Mouse (Mus musculus) forebrain, embryonic 13.5 days (tissue): ENCODE measurements at regions not wholly inside any gene's neighbourhood (a gene's known extent, or its start where the extent isn't known, plus 50 kb on each side); places are given as distances from the start of the nearest gene placed in this dataset.

Source experiments
- ATAC-seq: fragments of 200-750 bp; cut with Nextera tagmentation; 2 replicates; pipeline ENCODE4 v1.8.0; 2017
- H3K27ac ChIP-seq: fragments of 300-500 bp; sonication (generic); 2 replicates; pipeline ENCODE4 v1.5.1; 2015; ENCODE audit warnings: inconsistent platforms, mild to moderate bottlenecking, moderate library complexity
- H3K27me3 ChIP-seq: fragments of 300-500 bp; sonication (generic); 2 replicates; pipeline ENCODE4 v1.6.1; 2015; ENCODE audit warnings: mild to moderate bottlenecking, inconsistent platforms
- H3K36me3 ChIP-seq: fragments of 300-500 bp; sonication (generic); 2 replicates; pipeline ENCODE4 v1.6.1; 2015; ENCODE audit warnings: mild to moderate bottlenecking, inconsistent platforms; ENCODE audit not compliant: poor library complexity, severe bottlenecking
- H3K4me1 ChIP-seq: fragments of 300-500 bp; sonication (generic); 2 replicates; pipeline ENCODE4 v1.6.1; 2015; ENCODE audit warnings: inconsistent platforms
- H3K4me2 ChIP-seq: fragments of 300-500 bp; sonication (generic); 2 replicates; pipeline ENCODE4 v1.6.1; 2015; ENCODE audit warnings: inconsistent platforms, mild to moderate bottlenecking, moderate library complexity
- H3K4me3 ChIP-seq: fragments of 300-500 bp; sonication (generic); 2 replicates; pipeline ENCODE4 v1.5.1; 2015; ENCODE audit warnings: mild to moderate bottlenecking, inconsistent platforms
- H3K9ac ChIP-seq: fragments of 300-500 bp; sonication (generic); 2 replicates; pipeline ENCODE4 v1.6.1; 2015; ENCODE audit warnings: mild to moderate bottlenecking, inconsistent platforms
- H3K9me3 ChIP-seq: fragments of 300-500 bp; sonication (generic); replicated peaks from 2 replicates; pipeline ENCODE4 v1.6.1; 2016; ENCODE audit warnings: inconsistent platforms
- WGBS: fragments of 180-500 bp; shearing (Covaris S2); methylation state at CpG from one replicate; pipeline ENCODE4 v1.1.7; 2015; 5-methylcytosine and 5-hydroxymethylcytosine counted together

DNA sequence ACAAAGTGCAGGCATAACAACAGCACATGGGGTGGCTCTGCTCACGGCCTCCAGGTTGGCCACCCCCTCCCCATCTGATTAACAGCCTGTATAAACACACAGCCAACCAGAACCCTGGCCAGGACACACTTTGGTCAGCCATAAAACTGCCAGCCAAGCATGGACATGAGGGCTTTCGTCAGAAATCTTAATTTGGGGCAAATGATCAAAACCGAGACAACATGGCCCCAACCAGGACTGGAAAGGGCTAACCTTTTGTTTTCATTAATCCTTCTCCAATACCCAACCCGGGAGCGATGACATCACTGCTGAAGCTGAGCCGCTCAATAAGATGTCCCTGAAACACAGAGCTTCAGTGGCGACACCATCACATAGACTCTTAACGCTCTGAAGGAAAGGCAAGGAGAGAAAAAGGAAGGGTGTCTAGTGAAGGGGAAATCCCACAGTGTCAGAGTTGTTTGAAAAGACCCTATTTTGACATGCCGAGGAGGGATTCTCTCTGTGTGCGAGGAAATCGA is 351.9 kb upstream of the Npvf start:
- Histone ChIP-seq H3K9me3 (no peaks in the 10 kb centered on the region), H3K36me3 (no peaks in the 10 kb centered on the region), H3K4me1 (peaks cover 24% of the 10 kb centered on the region), H3K4me2 (peak overlapping the region; percentile 34; the same call in 1 of the 2 replicates), H3K27ac (0 out of 2 replicates have a peak overlapping the region, but pooled peaks have one; percentile 25), H3K27me3 (no peaks in the 10 kb centered on the region; the same call in 1 of the 2 replicates), H3K9ac (no peak overlapping the region), H3K4me3 (no peak overlapping the region)
- 9% methylated on average over 11 of the region's 11 CpGs for WGBS
- peak; percentile 76 for ATAC-seq

- WGBS, result 82% methylated on average over 14 of the region's 14 CpGs
These were observed 355.5 kb upstream of the Npvf start for GRCm38 (mm10) chr6:51009526-51010340.

DNA sequence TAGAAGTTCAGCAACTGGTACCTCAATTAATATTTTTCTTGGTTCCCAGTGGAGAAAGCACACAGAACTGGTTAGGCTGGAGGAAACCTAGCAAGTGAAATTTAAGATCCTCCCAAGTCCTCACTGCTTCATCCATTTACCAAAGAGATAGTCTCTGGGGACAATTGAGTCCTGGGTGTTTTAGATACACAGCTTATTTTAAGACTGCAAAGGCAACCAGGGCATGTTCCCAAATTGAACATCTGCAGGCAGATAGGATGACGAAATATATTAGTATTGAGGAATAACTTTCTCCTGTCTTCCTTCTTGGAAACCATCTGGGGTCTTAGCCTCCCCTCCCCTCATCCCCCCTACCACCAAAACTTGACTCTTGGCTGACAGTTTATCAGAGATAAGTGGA is 356.3 kb upstream of the Npvf start:
- H3K9ac ChIP-seq, result no peak overlapping the region
- WGBS, result 90% methylated on average over 1 of the region's 1 CpGs
- H3K4me3 ChIP-seq, result no peak overlapping the region
- H3K27ac ChIP-seq, result no peak overlapping the region
- ATAC-seq, result no peak
- no peaks in the 10 kb centered on the region for H3K36me3 ChIP-seq
- H3K9me3 ChIP-seq, result no peaks in the 10 kb centered on the region
- H3K27me3 ChIP-seq, result peaks cover 3% of the 10 kb centered on the region
- no peak overlapping the region for H3K4me2 ChIP-seq
- H3K4me1 ChIP-seq, result peaks cover 15% of the 10 kb centered on the region

More at GRCm38 (mm10) chr6:51009526-51010340, 355.5 kb upstream of the Npvf start:
- no peak overlapping the region for H3K9ac ChIP-seq
- no peaks in the 10 kb centered on the region for H3K9me3 ChIP-seq
- peaks cover 22% of the 10 kb centered on the region for H3K4me1 ChIP-seq
- H3K36me3 ChIP-seq, result no peaks in the 10 kb centered on the region
- no peak overlapping the region for H3K4me3 ChIP-seq
- peaks cover 3% of the 10 kb centered on the region for H3K27me3 ChIP-seq
- no peak overlapping the region for H3K4me2 ChIP-seq
- no peak for ATAC-seq
- no peak overlapping the region for H3K27ac ChIP-seq

DNA sequence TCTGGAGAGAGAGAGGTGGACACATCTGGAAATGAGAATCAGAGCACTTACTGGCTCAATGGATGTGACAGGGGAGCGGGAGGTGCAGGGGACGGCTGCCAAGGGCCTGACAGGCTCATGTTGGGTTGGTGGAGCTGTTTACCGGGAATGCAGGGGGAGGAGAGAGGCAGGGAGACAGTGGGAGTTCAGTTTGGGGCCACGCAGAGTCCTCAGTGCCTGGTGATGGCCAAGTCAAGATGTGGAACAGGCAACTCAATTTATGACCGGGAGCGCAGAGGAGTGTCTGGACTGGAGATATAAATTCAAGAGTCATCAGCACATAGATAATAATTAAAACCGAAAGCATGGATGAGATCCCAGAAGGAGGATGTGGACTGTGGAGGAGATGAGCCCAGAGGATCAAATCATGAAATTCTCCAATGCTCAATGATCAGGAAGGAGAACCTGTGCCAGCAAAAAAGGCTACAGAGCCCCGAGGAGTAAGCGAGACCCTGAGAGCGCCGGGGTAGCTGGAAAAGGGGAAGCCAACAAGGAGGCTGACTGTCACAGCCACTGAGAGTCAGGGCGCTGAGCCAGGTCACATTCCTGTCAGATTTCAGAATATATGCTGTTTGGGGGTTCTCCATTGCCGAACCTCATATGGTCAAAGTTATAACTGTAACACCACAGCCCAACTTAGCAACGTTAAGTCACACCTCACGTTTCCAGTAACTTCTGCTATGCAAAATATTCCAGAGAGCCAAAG is 358.0 kb upstream of the Npvf start:
- Histone ChIP-seq H3K36me3 (no peaks in the 10 kb centered on the region), H3K4me2 (no peak overlapping the region), H3K9ac (no peak overlapping the region), H3K4me3 (no peak overlapping the region), H3K9me3 (no peaks in the 10 kb centered on the region), H3K27me3 (peaks cover 3% of the 10 kb centered on the region), H3K4me1 (0 out of 2 replicates have a peak, but pooled peaks cover 7% of the 10 kb centered on the region), H3K27ac (no peak overlapping the region)
- ATAC-seq, result no peak
- WGBS, result 89% methylated on average over 15 of the region's 15 CpGs

GRCm38 (mm10) chr6:51015735-51016134 is 361.5 kb upstream of the Npvf start:
- H3K4me2 ChIP-seq, result no peak overlapping the region
- H3K4me3 ChIP-seq, result no peak overlapping the region
- H3K36me3 ChIP-seq, result no peaks in the 10 kb centered on the region
- peaks cover 3% of the 10 kb centered on the region for H3K27me3 ChIP-seq
- ATAC-seq, result no peak
- WGBS, result 61% methylated on average over 2 of the region's 2 CpGs
- no peak overlapping the region for H3K9ac ChIP-seq
- H3K4me1 ChIP-seq, result 0 out of 2 replicates have a peak, but pooled peaks cover 7% of the 10 kb centered on the region
- H3K9me3 ChIP-seq, result no peaks in the 10 kb centered on the region
- no peak overlapping the region for H3K27ac ChIP-seq

DNA sequence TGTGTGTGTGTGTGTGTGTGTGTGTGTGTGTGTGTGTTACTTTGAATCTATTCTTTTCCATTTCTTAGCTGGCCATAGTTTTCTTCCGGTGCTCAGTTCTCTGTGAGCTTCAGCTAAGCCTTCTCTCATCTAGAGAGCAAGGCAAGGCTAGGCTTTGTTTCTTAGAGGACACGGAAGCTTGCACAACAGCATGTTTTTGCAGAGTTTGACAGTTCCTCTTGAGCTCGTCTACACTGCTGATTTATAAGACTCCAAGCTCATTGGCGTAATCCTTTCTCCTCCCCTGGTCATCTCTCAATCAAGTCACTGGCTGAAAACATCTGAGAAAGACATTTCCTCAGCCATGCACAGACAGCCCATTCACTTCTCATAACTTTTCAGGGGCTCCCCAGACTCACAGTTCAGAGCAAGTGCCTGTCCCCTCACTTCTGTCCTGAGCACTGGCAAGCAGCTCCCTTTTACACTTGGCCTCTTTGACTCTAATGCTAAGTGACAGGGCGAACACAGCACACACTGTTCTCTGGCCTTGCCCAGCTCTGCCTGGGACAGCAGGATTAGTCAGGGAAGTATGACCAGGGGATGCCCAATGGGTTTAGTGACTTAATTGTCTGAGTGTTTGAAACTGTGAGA is 362.3 kb upstream of the Npvf start:
- H3K4me1 ChIP-seq, result 0 out of 2 replicates have a peak, but pooled peaks cover 7% of the 10 kb centered on the region
- H3K36me3 ChIP-seq, result no peaks in the 10 kb centered on the region
- H3K9ac ChIP-seq, result no peak overlapping the region
- H3K9me3 ChIP-seq, result no peaks in the 10 kb centered on the region
- H3K4me3 ChIP-seq, result no peak overlapping the region
- H3K27me3 ChIP-seq, result peaks cover 3% of the 10 kb centered on the region
- H3K4me2 ChIP-seq, result no peak overlapping the region
- ATAC-seq, result no peak
- 56% methylated on average over 5 of the region's 5 CpGs for WGBS
- 0 out of 2 replicates have a peak overlapping the region, but pooled peaks have one; percentile 0 for H3K27ac ChIP-seq

GRCm38 (mm10) chr6:51017260-51017999 is 363.2 kb upstream of the Npvf start:
- ATAC-seq, result no peak
- no peak overlapping the region for H3K4me2 ChIP-seq

DNA sequence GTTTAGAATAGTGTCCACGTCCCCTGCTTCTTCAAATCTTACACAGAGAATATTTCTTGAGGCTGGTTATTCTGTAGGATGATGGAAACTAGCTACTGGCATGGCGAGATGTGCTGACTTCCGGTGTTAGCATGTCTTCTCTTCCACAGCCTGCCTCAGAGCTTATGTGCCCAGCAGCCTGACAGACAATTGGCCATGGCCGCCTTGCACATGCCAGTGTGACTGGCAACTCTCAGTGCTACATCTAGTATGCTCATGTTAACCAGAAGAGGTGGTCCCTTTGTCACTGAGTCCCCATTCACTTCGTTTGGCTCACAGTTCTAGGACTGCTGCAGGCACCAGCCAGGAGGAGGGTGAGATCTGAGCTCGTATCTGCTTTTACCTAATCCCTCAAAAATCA is 367.0 kb upstream of the Npvf start:
- no peak for ATAC-seq
- no peaks in the 10 kb centered on the region for H3K9me3 ChIP-seq
- H3K27me3 ChIP-seq, result no peaks in the 10 kb centered on the region
- H3K27ac ChIP-seq, result no peak overlapping the region
- H3K9ac ChIP-seq, result no peak overlapping the region
- no peak overlapping the region for H3K4me3 ChIP-seq
- 0 out of 2 replicates have a peak, but pooled peaks cover 7% of the 10 kb centered on the region for H3K4me1 ChIP-seq
- WGBS, result 83% methylated on average over 6 of the region's 6 CpGs
- no peaks in the 10 kb centered on the region for H3K36me3 ChIP-seq
- H3K4me2 ChIP-seq, result no peak overlapping the region

More at GRCm38 (mm10) chr6:51017260-51017999, 363.2 kb upstream of the Npvf start:
- Histone ChIP-seq H3K4me1 (0 out of 2 replicates have a peak, but pooled peaks cover 7% of the 10 kb centered on the region), H3K9ac (no peak overlapping the region), H3K27me3 (no peaks in the 10 kb centered on the region), H3K9me3 (no peaks in the 10 kb centered on the region), H3K36me3 (no peaks in the 10 kb centered on the region), H3K27ac (no peak overlapping the region), H3K4me3 (no peak overlapping the region)
- 89% methylated on average over 9 of the region's 9 CpGs for WGBS

GRCm38 (mm10) chr6:51023361-51023760 is 369.1 kb upstream of the Npvf start:
- Histone ChIP-seq H3K9ac (no peak overlapping the region), H3K27me3 (no peaks in the 10 kb centered on the region), H3K36me3 (no peaks in the 10 kb centered on the region), H3K4me2 (no peak overlapping the region), H3K4me3 (no peak overlapping the region), H3K27ac (no peak overlapping the region), H3K4me1 (no peaks in the 10 kb centered on the region), H3K9me3 (no peaks in the 10 kb centered on the region)
- no peak for ATAC-seq
- 93% methylated on average over 6 of the region's 6 CpGs for WGBS

- no peak overlapping the region for H3K9ac ChIP-seq
- H3K36me3 ChIP-seq, result no peaks in the 10 kb centered on the region
- H3K27ac ChIP-seq, result no peak overlapping the region
- no peaks in the 10 kb centered on the region for H3K27me3 ChIP-seq
- no peak overlapping the region for H3K4me3 ChIP-seq
- 93% methylated on average over 3 of the region's 3 CpGs for WGBS
- H3K9me3 ChIP-seq, result no peaks in the 10 kb centered on the region
- H3K4me1 ChIP-seq, result no peaks in the 10 kb centered on the region
- no peak overlapping the region for H3K4me2 ChIP-seq
- no peak for ATAC-seq
These were observed 370.5 kb upstream of the Npvf start for GRCm38 (mm10) chr6:51024756-51025155.

DNA sequence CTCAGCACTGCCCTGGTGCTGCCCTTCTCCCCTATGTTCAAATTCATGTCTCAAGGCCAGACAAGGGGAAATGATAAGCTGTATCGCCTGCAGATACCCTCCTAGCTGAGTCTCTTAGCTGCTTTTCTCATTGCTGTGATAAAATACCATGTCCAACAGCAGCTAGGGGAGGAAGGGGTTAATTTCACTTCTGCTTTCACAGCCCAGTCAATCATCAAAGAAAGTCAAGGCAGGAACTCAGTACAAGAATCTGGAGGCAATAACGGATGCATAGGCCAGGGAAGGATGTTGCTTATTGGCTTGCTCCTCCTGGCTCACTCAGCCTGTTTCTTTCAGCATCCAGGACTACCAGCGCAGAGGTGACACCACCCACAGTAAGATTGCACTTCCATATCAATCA is 371.2 kb upstream of the Npvf start:
- Histone ChIP-seq H3K9me3 (no peaks in the 10 kb centered on the region), H3K4me1 (no peaks in the 10 kb centered on the region), H3K9ac (no peak overlapping the region), H3K4me2 (no peak overlapping the region), H3K27me3 (no peaks in the 10 kb centered on the region), H3K27ac (no peak overlapping the region), H3K4me3 (no peak overlapping the region), H3K36me3 (no peaks in the 10 kb centered on the region)
- WGBS, result 71% methylated on average over 3 of the region's 3 CpGs
- ATAC-seq, result no peak
